Mouse (Mus musculus) thymus, adult 2 months (tissue): ENCODE data around the gene Slc7a14. TPM values are rescaled to one million over a fixed set of nuclear protein-coding genes. Genes with fewer than 3 reads are reported as not detected.

Experiments used
- DNase-seq: peaks from one replicate; pipeline ENCODE4 v3.0.0; 2021
- H3K27ac ChIP-seq: fragments of 200-500 bp; 2 replicates; pipeline ENCODE4 v1.5.1; 2012; ENCODE audit warnings: low read length, control low read depth; ENCODE audit not compliant: control insufficient read depth, insufficient read depth
- H3K27me3 ChIP-seq: fragments of 200-500 bp; 2 replicates; pipeline ENCODE4 v1.6.1; 2012; ENCODE audit warnings: mild to moderate bottlenecking, low read length, moderate library complexity, mixed read lengths; ENCODE audit not compliant: control insufficient read depth, insufficient read depth
- H3K36me3 ChIP-seq: fragments of 200-500 bp; 2 replicates; pipeline ENCODE4 v1.6.1; 2012; ENCODE audit warnings: mild to moderate bottlenecking, low read length, moderate library complexity; ENCODE audit not compliant: control insufficient read depth, insufficient read depth
- H3K4me1 ChIP-seq: fragments of 200-500 bp; replicated peaks from 2 replicates; pipeline ENCODE4 v1.6.1; 2012; ENCODE audit warnings: low read length; ENCODE audit not compliant: control insufficient read depth, insufficient read depth
- H3K4me3 ChIP-seq: fragments of 200-500 bp; 2 replicates; pipeline ENCODE4 v1.5.1; 2012; ENCODE audit warnings: mild to moderate bottlenecking, low read length, control low read depth, moderate library complexity; ENCODE audit not compliant: control insufficient read depth, insufficient read depth
- CTCF ChIP-seq: fragments of 200-500 bp; IDR thresholded peaks from 2 replicates; pipeline ENCODE4 v1.5.1; 2012; ENCODE audit warnings: mild to moderate bottlenecking, control low read depth, low read length, moderate library complexity, borderline replicate concordance; ENCODE audit not compliant: control insufficient read depth, poor library complexity, insufficient read depth; ENCODE audit errors: extremely low read depth
- POLR2A ChIP-seq: fragments of 200-500 bp; IDR thresholded peaks from 2 replicates; pipeline ENCODE4 v1.6.1; 2012; ENCODE audit warnings: mild to moderate bottlenecking, low read length, control low read depth, moderate library complexity; ENCODE audit not compliant: control insufficient read depth, poor library complexity, insufficient read depth; ENCODE audit errors: extremely low read depth
- WGBS: fragments of 180-500 bp; shearing (Covaris S2); methylation state at CpG from one replicate; pipeline ENCODE4 v1.1.7; 2018; 5-methylcytosine and 5-hydroxymethylcytosine counted together
- polyA plus RNA-seq: library from polyadenylated mRNA; depleted of rRNA; stranded (reverse); fragments of >200 nt; gene quantifications from 2 replicates; pipeline ENCODE4 v1.2.3, GENCODE M21; 2012

Slc7a14 gene
- polyA plus RNA-seq, 1 experiment, result 0.03 TPM

GRCm38 (mm10) chr3:31212205-31213038 is 97.8 kb downstream of the Slc7a14 start:
- no peak for TF ChIP-seq POLR2A
- no peak for TF ChIP-seq CTCF
- H3K27ac ChIP-seq, result no peak overlapping the region
- H3K27me3 ChIP-seq, result no peaks in the 10 kb centered on the region

DNA sequence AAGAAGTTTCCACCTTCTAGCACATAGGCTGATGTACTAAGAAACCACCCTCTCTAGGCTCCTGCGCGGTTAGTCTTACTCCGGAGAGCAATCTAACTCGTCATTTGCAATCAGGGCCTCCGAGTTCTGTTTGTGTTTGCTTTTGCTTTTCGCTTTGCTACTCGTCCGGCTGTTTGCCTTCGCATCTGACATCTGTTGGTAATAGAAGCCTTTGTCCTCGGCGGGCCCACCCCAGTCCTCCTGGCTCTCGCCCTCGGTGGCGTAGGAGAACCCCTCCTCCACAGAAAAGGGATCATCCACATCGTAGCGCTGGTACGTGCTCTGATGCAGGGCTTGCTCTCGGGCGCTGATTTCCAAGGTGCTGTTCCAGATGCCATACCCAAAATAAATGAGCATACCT is 101.2 kb downstream of the Slc7a14 start:
- TF ChIP-seq CTCF (no peak), POLR2A (no peak)
- no peak overlapping the region for H3K4me3 ChIP-seq
- WGBS, result 43% methylated on average over 19 of the region's 19 CpGs
- H3K27ac ChIP-seq, result no peak overlapping the region
- DNase-seq, result no peak
- H3K36me3 ChIP-seq, result no peaks in the 10 kb centered on the region
- no peaks in the 10 kb centered on the region for H3K27me3 ChIP-seq
- no peaks in the 10 kb centered on the region for H3K4me1 ChIP-seq

More at GRCm38 (mm10) chr3:31212205-31213038, 97.8 kb downstream of the Slc7a14 start:
- Histone ChIP-seq H3K4me1 (no peaks in the 10 kb centered on the region), H3K36me3 (no peaks in the 10 kb centered on the region), H3K4me3 (no peak overlapping the region)
- DNase-seq, result no peak
- WGBS, result 65% methylated on average over 9 of the region's 9 CpGs

DNA sequence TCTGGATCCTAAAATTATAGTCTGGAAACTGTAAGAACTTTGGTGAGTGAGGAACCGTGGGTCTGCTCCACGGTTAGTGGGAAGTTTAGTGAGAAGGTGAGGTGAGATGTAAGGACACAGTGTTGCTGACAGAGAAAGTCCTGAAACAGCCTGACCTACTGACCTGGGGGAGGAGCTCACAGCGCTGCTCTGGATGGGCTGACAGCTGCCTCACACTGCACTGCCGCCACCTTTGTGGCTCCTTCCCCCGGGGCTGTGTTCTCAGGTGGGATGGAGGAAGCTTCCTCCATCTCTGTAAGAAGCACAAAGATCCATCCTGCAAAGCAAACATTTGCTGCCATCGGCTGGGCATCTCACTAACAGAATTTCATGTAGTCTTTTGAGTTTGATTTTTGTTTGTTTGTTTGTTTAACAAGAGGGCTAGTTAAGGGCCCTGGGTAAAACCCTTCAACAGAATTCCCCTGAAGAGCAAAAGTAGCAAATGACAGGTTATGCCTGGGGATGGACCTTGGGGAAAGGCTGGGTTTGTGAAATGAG is 101.7 kb downstream of the Slc7a14 start:
- Histone ChIP-seq H3K4me3 (no peak overlapping the region), H3K36me3 (no peaks in the 10 kb centered on the region), H3K27ac (no peak overlapping the region), H3K4me1 (no peaks in the 10 kb centered on the region), H3K27me3 (no peaks in the 10 kb centered on the region)
- TF ChIP-seq POLR2A (no peak), CTCF (no peak)
- WGBS, result 38% methylated on average over 6 of the region's 6 CpGs
- DNase-seq, result no peak

DNA sequence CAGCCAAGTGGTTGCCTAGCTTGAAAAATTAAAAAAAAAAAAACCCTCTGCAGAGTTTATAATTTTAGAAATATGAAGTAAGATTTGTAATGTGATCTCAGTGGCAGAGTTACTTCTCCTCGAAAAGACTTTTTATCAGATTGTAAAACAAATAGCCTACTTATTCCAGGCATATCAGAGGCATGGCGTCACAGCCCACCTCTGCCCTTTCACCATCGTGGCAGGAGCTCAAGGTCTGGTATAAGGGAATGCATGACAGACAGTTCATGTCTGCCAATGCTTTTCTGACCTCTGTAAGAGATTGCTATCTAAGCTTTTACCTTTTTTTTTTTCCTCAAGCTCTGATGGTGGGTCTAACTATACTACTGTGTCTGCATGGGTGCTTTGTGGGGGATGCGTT is 102.1 kb downstream of the Slc7a14 start:
- no peaks in the 10 kb centered on the region for H3K27me3 ChIP-seq
- no peak overlapping the region for H3K4me3 ChIP-seq
- no peak overlapping the region for H3K27ac ChIP-seq
- no peaks in the 10 kb centered on the region for H3K36me3 ChIP-seq
- TF ChIP-seq CTCF, result no peak
- no peak for TF ChIP-seq POLR2A
- no peak for DNase-seq
- 74% methylated on average over 4 of the region's 4 CpGs for WGBS
- H3K4me1 ChIP-seq, result no peaks in the 10 kb centered on the region

- no peak overlapping the region for H3K27ac ChIP-seq
- TF ChIP-seq CTCF (no peak), POLR2A (no peak)
- no peak overlapping the region for H3K4me3 ChIP-seq
- WGBS, result 83% methylated on average over 3 of the region's 3 CpGs
- no peaks in the 10 kb centered on the region for H3K36me3 ChIP-seq
- no peak for DNase-seq
- no peaks in the 10 kb centered on the region for H3K4me1 ChIP-seq
- H3K27me3 ChIP-seq, result no peaks in the 10 kb centered on the region
Measured at GRCm38 (mm10) chr3:31205167-31205566, 105.0 kb downstream of the Slc7a14 start.

GRCm38 (mm10) chr3:31203947-31204346 is 106.2 kb downstream of the Slc7a14 start:
- TF ChIP-seq POLR2A, result no peak
- TF ChIP-seq CTCF, result no peak
- DNase-seq, result no peak
- Histone ChIP-seq H3K36me3 (no peaks in the 10 kb centered on the region), H3K27me3 (no peaks in the 10 kb centered on the region), H3K4me3 (no peak overlapping the region), H3K4me1 (no peaks in the 10 kb centered on the region), H3K27ac (no peak overlapping the region)
- WGBS, result 96% methylated on average over 11 of the region's 11 CpGs
